Mouse (Mus musculus) kidney, adult 18-20 months (tissue): ENCODE data around the gene Esm1.

Source experiments
- DNase-seq: peaks from one replicate; pipeline ENCODE4 v3.0.0; 2021

Gene Esm1

GRCm38 (mm10) chr13:113209624-113210023 is at the start of gene Esm1:
Gene Esm1 (plus strand): TSS chr13:113209659.
- peak; percentile 15 for DNase-seq

- no peak for DNase-seq
These were observed 45.0 kb upstream of the Esm1 start for GRCm38 (mm10) chr13:113164252-113165005.

- peak; percentile 11 for DNase-seq
These were observed 41.4 kb upstream of the Esm1 start for GRCm38 (mm10) chr13:113168018-113168534.

- no peak for DNase-seq
These were observed 39.2 kb upstream of the Esm1 start for GRCm38 (mm10) chr13:113170256-113170655.

- no peak for DNase-seq
These were observed 35.3 kb upstream of the Esm1 start for GRCm38 (mm10) chr13:113174162-113174561.

GRCm38 (mm10) chr13:113183310-113183709 is 26.1 kb upstream of the Esm1 start:
- DNase-seq = no peak

GRCm38 (mm10) chr13:113183720-113184119 is 25.7 kb upstream of the Esm1 start:
- DNase-seq = no peak

- no peak for DNase-seq
These were observed 12.4 kb upstream of the Esm1 start for GRCm38 (mm10) chr13:113196808-113197674.

GRCm38 (mm10) chr13:113197872-113198502 is 11.5 kb upstream of the Esm1 start:
- no peak for DNase-seq

- DNase-seq = no peak
These were observed 10.1 kb upstream of the Esm1 start for GRCm38 (mm10) chr13:113199331-113199730.

- no peak for DNase-seq
These were observed 8.7 kb upstream of the Esm1 start for GRCm38 (mm10) chr13:113200726-113201125.

- no peak for DNase-seq
These were observed 7.8 kb upstream of the Esm1 start for GRCm38 (mm10) chr13:113201631-113202030.

GRCm38 (mm10) chr13:113202184-113202583 is 7.3 kb upstream of the Esm1 start:
- DNase-seq = no peak

- no peak for DNase-seq
These were observed 6.3 kb upstream of the Esm1 start for GRCm38 (mm10) chr13:113203146-113203545.

GRCm38 (mm10) chr13:113205346-113205745 is 4.1 kb upstream of the Esm1 start:
- DNase-seq = no peak

GRCm38 (mm10) chr13:113211345-113211744 is 1.9 kb downstream of the Esm1 start:
- no peak for DNase-seq

GRCm38 (mm10) chr13:113212401-113212800 is 2.9 kb downstream of the Esm1 start:
- DNase-seq = no peak

- DNase-seq = no peak
These were observed 4.4 kb downstream of the Esm1 start for GRCm38 (mm10) chr13:113213865-113214264.

GRCm38 (mm10) chr13:113221851-113222250 is 12.4 kb downstream of the Esm1 start:
- no peak for DNase-seq

GRCm38 (mm10) chr13:113224105-113224504 is 14.6 kb downstream of the Esm1 start:
- DNase-seq = peak; percentile 61

- no peak for DNase-seq
These were observed 16.4 kb downstream of the Esm1 start, which contains the start of gene Gzmk for GRCm38 (mm10) chr13:113225811-113226210. Gene Gzmk (minus strand): TSS chr13:113225908.

GRCm38 (mm10) chr13:113227076-113227475 is 17.6 kb downstream of the Esm1 start:
- no peak for DNase-seq
